Mouse (Mus musculus) midbrain, embryonic 13.5 days (tissue): ENCODE results near the gene Rsph6a. TPM values are rescaled to one million over a fixed set of nuclear protein-coding genes. Genes with fewer than 3 reads are reported as not detected.

Source experiments
- ATAC-seq: fragments of 200-750 bp; cut with Nextera tagmentation; 2 replicates; pipeline ENCODE4 v1.8.0; 2017; ENCODE audit warnings: mild to moderate bottlenecking, moderate TSS enrichment, moderate library complexity
- H3K27ac ChIP-seq: fragments of 300-500 bp; sonication (generic); 2 replicates; pipeline ENCODE4 v1.5.1; 2015; ENCODE audit warnings: inconsistent platforms, mild to moderate bottlenecking, moderate library complexity
- H3K27me3 ChIP-seq: fragments of 300-500 bp; sonication (generic); 2 replicates; pipeline ENCODE4 v1.6.1; 2015; ENCODE audit warnings: mild to moderate bottlenecking, inconsistent platforms
- H3K36me3 ChIP-seq: fragments of 300-500 bp; sonication (generic); 2 replicates; pipeline ENCODE4 v1.6.1; 2015; ENCODE audit warnings: mild to moderate bottlenecking, inconsistent platforms
- H3K4me1 ChIP-seq: fragments of 300-500 bp; sonication (generic); replicated peaks from 2 replicates; pipeline ENCODE4 v1.6.1; 2015; ENCODE audit warnings: inconsistent platforms
- H3K4me2 ChIP-seq: fragments of 300-500 bp; sonication (generic); replicated peaks from 2 replicates; pipeline ENCODE4 v1.6.1; 2015; ENCODE audit warnings: moderate library complexity, mild to moderate bottlenecking, inconsistent platforms
- H3K4me3 ChIP-seq: fragments of 300-500 bp; sonication (generic); replicated peaks from 2 replicates; pipeline ENCODE4 v1.5.1; 2015; ENCODE audit warnings: mild to moderate bottlenecking, inconsistent platforms
- H3K9ac ChIP-seq: fragments of 300-500 bp; sonication (generic); replicated peaks from 2 replicates; pipeline ENCODE4 v1.6.1; 2015; ENCODE audit warnings: mild to moderate bottlenecking, inconsistent platforms
- H3K9me3 ChIP-seq: fragments of 300-500 bp; sonication (generic); 2 replicates; pipeline ENCODE4 v1.6.1; 2016; ENCODE audit warnings: mild to moderate bottlenecking, inconsistent platforms
- WGBS: fragments of 180-500 bp; shearing (Covaris S2); methylation state at CpG from one replicate; pipeline ENCODE4 v1.1.7; 2015; 5-methylcytosine and 5-hydroxymethylcytosine counted together
- polyA plus RNA-seq: library from polyadenylated mRNA; unstranded; fragments of >200 nt; fragmentation: Nextera tagmentation; extraction: Ambion mirVana; gene quantifications from 2 replicates; pipeline ENCODE4 v1.2.1, GENCODE M21; 2015

The Rsph6a gene
- polyA plus RNA-seq, 1 experiment from 2014 or later = 0.09 TPM

DNA sequence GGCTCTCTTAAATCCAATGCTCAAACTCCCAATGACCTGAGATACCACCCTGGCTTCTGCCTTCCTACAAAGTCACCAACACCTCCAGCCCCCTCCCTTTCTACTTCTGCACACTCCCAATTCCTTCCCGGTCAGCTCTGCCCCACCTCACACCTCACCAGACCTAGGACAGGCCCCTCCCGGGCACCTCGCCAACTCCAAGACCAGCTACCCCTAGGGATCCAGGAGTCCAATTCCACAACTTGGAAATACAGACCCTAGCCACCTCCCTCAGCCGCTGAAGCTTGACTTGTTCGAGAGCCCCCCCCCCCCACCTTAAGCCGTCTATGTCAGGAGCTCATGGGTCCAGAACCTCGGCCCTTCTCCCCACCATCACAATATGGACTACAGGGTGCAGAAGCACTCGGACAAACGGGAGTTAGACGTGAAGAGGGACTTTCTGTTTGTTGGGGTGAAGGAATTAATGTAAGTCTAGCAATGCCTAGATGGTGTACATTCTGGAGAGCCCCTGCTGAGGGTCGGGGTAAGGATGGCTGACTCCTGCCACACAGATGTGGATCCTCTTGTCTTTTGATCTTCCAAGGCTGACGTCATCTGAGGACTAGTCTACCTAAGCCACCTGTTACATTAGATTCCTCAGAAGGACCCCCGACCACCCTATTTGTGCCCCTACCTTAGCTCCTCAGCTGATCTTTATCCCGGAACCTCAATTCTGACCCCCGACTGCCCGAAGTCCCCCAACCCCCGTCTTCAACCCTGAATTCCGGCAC lies 32.1 kb upstream of the Rsph6a start:
- no peak overlapping the region for H3K9ac ChIP-seq
- H3K4me2 ChIP-seq = no peak overlapping the region
- H3K9me3 ChIP-seq = no peaks in the 10 kb centered on the region
- H3K27me3 ChIP-seq = peaks cover 40% of the 10 kb centered on the region
- no peak overlapping the region for H3K4me3 ChIP-seq
- no peak overlapping the region for H3K27ac ChIP-seq
- ATAC-seq = no peak
- peaks cover 19% of the 10 kb centered on the region for H3K4me1 ChIP-seq
- H3K36me3 ChIP-seq = no peaks in the 10 kb centered on the region
- 65% methylated on average over 18 of the region's 18 CpGs for WGBS

DNA sequence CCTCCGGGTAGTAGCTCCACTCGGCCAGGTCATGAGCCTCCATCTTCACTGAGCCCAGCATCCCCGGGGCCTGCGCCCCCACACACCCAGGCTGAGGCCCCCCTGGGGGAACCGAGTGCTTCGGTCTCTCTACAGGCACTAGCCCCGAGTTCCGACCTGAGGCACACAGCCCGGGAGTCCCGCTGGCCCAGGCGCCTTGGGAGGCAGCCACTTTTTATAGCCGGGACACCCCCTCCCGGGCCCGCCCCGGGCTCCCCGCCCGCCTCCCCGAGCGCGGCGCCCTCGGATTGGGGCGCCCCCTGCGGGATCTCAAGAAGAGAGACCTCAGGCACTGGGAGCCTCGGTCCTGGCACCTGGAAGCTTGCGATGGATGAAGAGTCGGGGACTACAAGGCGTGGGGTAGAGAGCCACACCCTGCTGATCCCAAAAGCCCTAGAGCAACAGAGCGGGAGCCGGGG lies 31.1 kb upstream of the Rsph6a start, which contains the start of gene Foxa3:
Foxa3 (minus strand) TSS at position 182 of the 458 bp plus-strand sequence.
- Histone ChIP-seq H3K4me3 (peak within 1 kb of the TSS; percentile 95), H3K4me2 (peak within 1 kb of the TSS; percentile 93), H3K9me3 (no peaks in the 10 kb centered on the region), H3K27ac (peak within 1 kb of the TSS; percentile 56), H3K4me1 (peaks cover 22% of the 10 kb centered on the region), H3K9ac (peak within 1 kb of the TSS; percentile 92), H3K27me3 (peaks cover 40% of the 10 kb centered on the region), H3K36me3 (no peaks in the 10 kb centered on the region)
- WGBS = 4% methylated on average over 30 of the region's 30 CpGs
- ATAC-seq = peak; percentile 38

- Histone ChIP-seq H3K9me3 (no peaks in the 10 kb centered on the region), H3K27me3 (peaks cover 40% of the 10 kb centered on the region), H3K36me3 (peaks cover 6% of the 10 kb centered on the region), H3K4me3 (peak within 1 kb of the TSS; percentile 95), H3K27ac (peak within 1 kb of the TSS; percentile 56), H3K9ac (peak within 1 kb of the TSS; percentile 92), H3K4me1 (peaks cover 22% of the 10 kb centered on the region), H3K4me2 (peak within 1 kb of the TSS; percentile 93)
- ATAC-seq = peak; percentile 97
- 0% methylated on average over 40 of the region's 50 CpGs for WGBS
Measured at GRCm38 (mm10) chr7:19024096-19024506, 30.4 kb upstream of the Rsph6a start, which contains the start of gene Sympk. Gene Sympk, plus strand, starts transcription at chr7:19024377.

DNA sequence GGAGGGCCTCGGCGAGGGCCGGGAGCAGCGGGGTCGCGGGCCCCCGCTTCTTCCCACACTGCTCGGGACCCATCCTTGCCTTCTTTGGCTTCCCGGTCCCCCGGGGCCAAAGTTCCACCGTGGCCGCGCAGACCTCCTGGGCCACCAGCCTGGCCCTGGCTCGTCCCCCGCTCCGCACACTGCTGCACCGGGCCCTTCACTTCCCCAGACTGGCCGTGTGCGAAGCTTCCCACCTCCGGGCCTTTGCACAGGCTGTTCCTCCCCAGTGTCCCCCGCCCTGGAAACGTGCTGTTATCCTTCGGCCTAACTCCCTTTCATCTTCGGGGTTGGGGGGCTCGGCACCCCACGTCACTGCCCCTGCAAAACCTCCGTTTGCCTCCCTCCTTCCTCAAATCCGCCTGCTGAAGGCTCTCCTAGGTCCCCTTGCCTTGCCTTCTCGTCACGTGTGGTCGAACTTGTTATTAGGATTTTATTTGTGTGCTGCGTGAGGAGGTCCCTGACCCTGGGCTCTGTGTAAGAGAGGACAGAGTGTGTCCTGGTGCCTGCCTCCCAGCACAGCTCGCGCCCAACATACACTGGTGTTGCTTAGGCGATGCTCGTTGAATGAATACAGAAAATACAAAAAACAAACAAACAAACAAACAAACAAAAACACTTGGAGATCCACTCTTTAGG lies 29.8 kb upstream of the Rsph6a start:
- WGBS = 2% methylated on average over 36 of the region's 36 CpGs
- peaks cover 40% of the 10 kb centered on the region for H3K27me3 ChIP-seq
- peak; percentile 79 for ATAC-seq
- H3K4me2 ChIP-seq = peak overlapping the region; percentile 93
- H3K9ac ChIP-seq = peak overlapping the region; percentile 92
- H3K27ac ChIP-seq = peak overlapping the region; percentile 56
- H3K9me3 ChIP-seq = no peaks in the 10 kb centered on the region
- peaks cover 12% of the 10 kb centered on the region for H3K36me3 ChIP-seq
- H3K4me3 ChIP-seq = peak overlapping the region; percentile 95
- peaks cover 22% of the 10 kb centered on the region for H3K4me1 ChIP-seq

- Histone ChIP-seq H3K27ac (no peak overlapping the region), H3K4me3 (no peak overlapping the region), H3K9ac (no peak overlapping the region; the same call in 1 of the 2 replicates), H3K27me3 (peaks cover 8% of the 10 kb centered on the region), H3K9me3 (no peaks in the 10 kb centered on the region), H3K4me2 (no peak overlapping the region), H3K36me3 (peaks cover 45% of the 10 kb centered on the region), H3K4me1 (peaks cover 22% of the 10 kb centered on the region)
- ATAC-seq = no peak
Measured at GRCm38 (mm10) chr7:19028067-19028466, 26.4 kb upstream of the Rsph6a start.

DNA sequence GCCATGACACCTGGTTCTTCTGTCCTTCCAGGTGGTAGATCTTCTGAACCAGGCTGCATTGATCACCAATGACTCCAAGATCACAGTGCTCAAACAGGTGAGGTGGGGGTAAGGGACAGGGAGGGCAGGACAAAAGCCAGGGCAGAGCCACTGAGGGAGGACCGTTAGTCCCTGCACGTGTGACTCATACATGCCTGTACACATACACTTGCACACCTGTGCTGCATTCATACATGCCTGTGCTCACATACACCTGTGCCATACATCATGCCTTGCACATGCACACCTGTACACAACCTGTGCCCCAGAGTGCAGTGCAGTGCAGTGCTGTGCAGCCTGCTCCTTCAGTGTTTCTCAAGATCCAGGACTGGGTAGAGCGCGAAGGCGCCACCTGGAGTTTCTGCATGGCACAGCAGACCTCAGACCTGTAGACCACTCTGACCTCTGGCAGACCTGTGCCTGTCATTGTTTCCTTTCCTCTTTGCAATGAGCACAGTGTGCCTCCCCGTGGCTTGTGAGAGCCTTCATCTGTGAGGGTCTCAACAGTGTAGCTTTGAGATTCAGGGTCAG lies 25.3 kb upstream of the Rsph6a start:
- Histone ChIP-seq H3K27me3 (no peaks in the 10 kb centered on the region), H3K4me1 (peaks cover 22% of the 10 kb centered on the region), H3K9me3 (no peaks in the 10 kb centered on the region), H3K4me3 (no peak overlapping the region), H3K27ac (no peak overlapping the region), H3K9ac (no peak overlapping the region), H3K4me2 (no peak overlapping the region), H3K36me3 (peaks cover 54% of the 10 kb centered on the region)
- peak; percentile 24; the same call in 1 of the 2 replicates for ATAC-seq
- 58% methylated on average over 6 of the region's 6 CpGs for WGBS

DNA sequence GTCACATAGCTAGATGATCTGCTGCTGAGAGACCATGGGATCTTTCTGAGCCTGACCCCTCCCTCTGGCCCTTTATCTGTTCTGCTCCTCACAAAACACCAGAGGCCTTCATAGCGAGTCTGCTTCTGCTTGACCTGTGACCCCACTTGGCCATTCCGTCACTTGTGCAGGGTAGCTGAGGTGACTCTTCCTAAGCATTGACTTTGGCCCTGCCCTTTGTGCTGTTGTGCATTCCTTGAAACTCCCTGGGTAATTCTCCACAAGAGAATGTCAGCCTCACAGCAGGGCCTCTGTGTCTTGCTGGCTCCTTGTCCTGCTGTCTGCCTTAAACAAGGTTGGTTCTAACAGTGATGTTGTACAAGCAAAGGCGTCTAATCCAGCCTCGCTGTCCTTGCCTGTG lies 22.8 kb upstream of the Rsph6a start:
- Histone ChIP-seq H3K9ac (no peak overlapping the region), H3K27ac (no peak overlapping the region), H3K36me3 (peaks cover 78% of the 10 kb centered on the region), H3K4me3 (no peak overlapping the region), H3K4me1 (peaks cover 3% of the 10 kb centered on the region; the same call in 1 of the 2 replicates), H3K4me2 (no peak overlapping the region), H3K27me3 (no peaks in the 10 kb centered on the region), H3K9me3 (no peaks in the 10 kb centered on the region)
- ATAC-seq = no peak
- WGBS = 34% methylated on average over 4 of the region's 4 CpGs

GRCm38 (mm10) chr7:19044616-19045015 lies 9.9 kb upstream of the Rsph6a start:
- no peaks in the 10 kb centered on the region for H3K4me1 ChIP-seq
- no peaks in the 10 kb centered on the region for H3K27me3 ChIP-seq
- H3K27ac ChIP-seq = no peak overlapping the region
- ATAC-seq = no peak
- H3K9ac ChIP-seq = no peak overlapping the region
- no peaks in the 10 kb centered on the region for H3K9me3 ChIP-seq
- H3K4me2 ChIP-seq = no peak overlapping the region
- H3K4me3 ChIP-seq = no peak overlapping the region
- WGBS = 97% methylated on average over 6 of the region's 6 CpGs
- peaks cover 100% of the 10 kb centered on the region for H3K36me3 ChIP-seq

GRCm38 (mm10) chr7:19046286-19047069 lies 8.0 kb upstream of the Rsph6a start:
- no peaks in the 10 kb centered on the region for H3K9me3 ChIP-seq
- H3K36me3 ChIP-seq = peaks cover 100% of the 10 kb centered on the region
- H3K4me1 ChIP-seq = no peaks in the 10 kb centered on the region
- no peak overlapping the region for H3K4me2 ChIP-seq
- H3K4me3 ChIP-seq = no peak overlapping the region
- no peak overlapping the region for H3K27ac ChIP-seq
- ATAC-seq = no peak
- H3K9ac ChIP-seq = no peak overlapping the region
- H3K27me3 ChIP-seq = no peaks in the 10 kb centered on the region
- 93% methylated on average over 11 of the region's 11 CpGs for whole genome bisulfite sequencing

DNA sequence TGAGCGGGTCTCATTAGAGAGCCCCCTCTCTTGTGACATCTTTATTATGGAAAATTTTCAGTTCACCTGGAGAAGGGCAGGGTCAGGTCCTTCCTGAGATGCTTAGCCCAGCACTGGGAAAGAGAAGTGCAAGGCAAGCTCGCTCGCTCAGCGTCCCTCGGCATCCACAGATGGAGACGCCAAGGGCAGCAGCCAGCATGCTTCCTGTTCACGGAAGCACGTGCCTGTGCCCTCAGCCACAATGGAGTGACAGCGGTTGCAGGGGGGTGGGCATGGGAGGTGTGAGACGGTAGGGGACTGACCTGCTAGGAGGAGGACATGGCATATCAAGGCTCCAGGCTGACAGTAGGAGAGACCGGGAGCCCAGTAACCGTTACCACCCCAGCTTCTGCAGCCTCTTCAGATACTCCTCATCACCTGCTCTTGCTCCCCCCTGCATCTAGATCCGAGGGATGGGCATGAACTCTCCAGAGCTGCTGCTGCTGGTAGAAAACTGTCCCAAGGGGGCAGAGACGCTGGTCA lies 6.4 kb upstream of the Rsph6a start:
- H3K27me3 ChIP-seq = no peaks in the 10 kb centered on the region
- H3K27ac ChIP-seq = no peak overlapping the region
- no peaks in the 10 kb centered on the region for H3K9me3 ChIP-seq
- peaks cover 100% of the 10 kb centered on the region for H3K36me3 ChIP-seq
- ATAC-seq = no peak
- no peak overlapping the region for H3K4me3 ChIP-seq
- H3K9ac ChIP-seq = no peak overlapping the region
- H3K4me1 ChIP-seq = no peaks in the 10 kb centered on the region
- 89% methylated on average over 14 of the region's 14 CpGs for WGBS
- no peak overlapping the region for H3K4me2 ChIP-seq

DNA sequence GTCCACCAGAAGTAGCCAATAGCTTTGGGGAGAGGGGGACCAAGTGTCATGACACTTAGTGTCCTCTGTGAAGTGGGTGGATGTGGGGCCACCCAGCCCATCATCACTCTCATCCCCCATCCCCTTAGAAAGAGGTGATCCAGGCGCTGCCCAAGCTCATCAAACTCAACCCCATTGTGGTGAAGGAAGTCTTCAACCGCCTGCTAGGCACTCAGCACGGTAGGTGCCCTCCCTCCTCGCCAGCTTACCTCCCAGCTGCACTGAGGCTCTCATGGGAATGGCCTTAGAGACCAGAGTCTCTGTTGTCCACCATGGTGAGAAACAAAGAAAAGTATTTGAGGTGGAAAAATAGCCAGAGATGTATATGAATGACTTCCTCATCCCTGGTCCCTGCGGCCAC lies 5.2 kb upstream of the Rsph6a start:
- H3K36me3 ChIP-seq = peaks cover 93% of the 10 kb centered on the region
- WGBS = 90% methylated on average over 5 of the region's 5 CpGs

More for the DNA sequence above, 5.2 kb upstream of the Rsph6a start:
- no peak for ATAC-seq
- Histone ChIP-seq H3K9me3 (no peaks in the 10 kb centered on the region), H3K4me1 (peaks cover 6% of the 10 kb centered on the region; the same call in 1 of the 2 replicates), H3K27me3 (no peaks in the 10 kb centered on the region), H3K27ac (no peak overlapping the region), H3K4me2 (no peak overlapping the region), H3K4me3 (no peak overlapping the region), H3K9ac (no peak overlapping the region)
